Mouse (Mus musculus) gastrocnemius, adult 2 months (tissue): ENCODE measurements around the gene Pik3ap1. TPM values are rescaled to one million over a fixed set of nuclear protein-coding genes. Genes with fewer than 3 reads are reported as not detected.

Source experiments
- DNase-seq: peaks from one replicate; pipeline ENCODE4 v3.0.0; 2022
- H3K27ac ChIP-seq: fragments of 200-600 bp; 2 replicates; pipeline ENCODE4 v1.8.1; 2022; ENCODE audit warnings: mild to moderate bottlenecking
- H3K4me3 ChIP-seq: fragments of 200-600 bp; 2 replicates; pipeline ENCODE4 v1.8.1; 2022; ENCODE audit warnings: mild to moderate bottlenecking, moderate library complexity
- CTCF ChIP-seq: fragments of 200-600 bp; IDR thresholded peaks from 2 replicates; pipeline ENCODE4 v1.8.1; 2022; ENCODE audit warnings: antibody characterized with exemption, mild to moderate bottlenecking, moderate library complexity
- intact Hi-C: fragments of 180-260 bp; cut with DNase I; formaldehyde crosslinking; loops from one replicate; pipeline ENCODE4 v1.15.1; 2025
- total RNA-seq, 2 experiments: library from RNA; stranded (reverse); gene quantifications; 2 replicates each; pipeline ENCODE4 v1.2.3; 2021

Gene Pik3ap1
- total RNA-seq, 2 experiments from 2014 or later, result 0.25 to 0.43 TPM

- intact Hi-C loops, result no loop called here
- H3K27ac ChIP-seq, result no peak overlapping the region
- no peak for TF ChIP-seq CTCF
- no peak overlapping the region for H3K4me3 ChIP-seq
- DNase-seq, result no peak
These were observed 20.4 kb downstream of the Pik3ap1 start for GRCm38 (mm10) chr19:41364509-41364908.

GRCm38 (mm10) chr19:41362963-41363362 is 21.9 kb downstream of the Pik3ap1 start:
- no peak for TF ChIP-seq CTCF
- intact Hi-C loops, result no loop called here
- Histone ChIP-seq H3K27ac (no peak overlapping the region), H3K4me3 (no peak overlapping the region)
- no peak for DNase-seq

- intact Hi-C loops, result no loop called here
- H3K4me3 ChIP-seq, result no peak overlapping the region
- no peak for TF ChIP-seq CTCF
- no peak overlapping the region for H3K27ac ChIP-seq
- no peak for DNase-seq
These were observed 24.4 kb downstream of the Pik3ap1 start for GRCm38 (mm10) chr19:41360459-41360858.

GRCm38 (mm10) chr19:41354287-41354951 is 30.5 kb downstream of the Pik3ap1 start:
- intact Hi-C loops, result no loop called here
- DNase-seq, result no peak
- Histone ChIP-seq H3K27ac (no peak overlapping the region), H3K4me3 (no peak overlapping the region)
- TF ChIP-seq CTCF, result no peak

GRCm38 (mm10) chr19:41349624-41350023 is 35.3 kb downstream of the Pik3ap1 start:
- intact Hi-C loops, result no loop called here
- no peak overlapping the region for H3K27ac ChIP-seq
- no peak for TF ChIP-seq CTCF

GRCm38 (mm10) chr19:41348161-41348560 is 36.7 kb downstream of the Pik3ap1 start:
- TF ChIP-seq CTCF, result no peak
- intact Hi-C loops, result no loop called here
- no peak for DNase-seq
- Histone ChIP-seq H3K4me3 (no peak overlapping the region), H3K27ac (no peak overlapping the region)

More at GRCm38 (mm10) chr19:41349624-41350023, 35.3 kb downstream of the Pik3ap1 start:
- DNase-seq, result no peak
- no peak overlapping the region for H3K4me3 ChIP-seq

- intact Hi-C loops, result no loop called here
- no peak for TF ChIP-seq CTCF
- Histone ChIP-seq H3K27ac (no peak overlapping the region), H3K4me3 (no peak overlapping the region)
- no peak for DNase-seq
These were observed 37.6 kb downstream of the Pik3ap1 start for GRCm38 (mm10) chr19:41347326-41347725.

- Histone ChIP-seq H3K4me3 (no peak overlapping the region), H3K27ac (no peak overlapping the region)
- intact Hi-C loops, result no loop called here
- DNase-seq, result no peak
- TF ChIP-seq CTCF, result no peak
These were observed 38.6 kb downstream of the Pik3ap1 start for GRCm38 (mm10) chr19:41346099-41346850.

- intact Hi-C loops, result no loop called here
- Histone ChIP-seq H3K27ac (peak overlapping the region; percentile 74), H3K4me3 (peak overlapping the region; percentile 51)
- DNase-seq, result peak; percentile 28
- TF ChIP-seq CTCF, result no peak
These were observed 39.7 kb downstream of the Pik3ap1 start for GRCm38 (mm10) chr19:41345028-41345741.

- peak overlapping the region; percentile 74; the same call in 1 of the 2 replicates for H3K27ac ChIP-seq
- TF ChIP-seq CTCF, result no peak
- intact Hi-C loops, result no loop called here
- DNase-seq, result no peak
- H3K4me3 ChIP-seq, result no peak overlapping the region; the same call in 1 of the 2 replicates
These were observed 40.3 kb downstream of the Pik3ap1 start for GRCm38 (mm10) chr19:41344666-41345027.

GRCm38 (mm10) chr19:41342592-41343090 is 42.3 kb downstream of the Pik3ap1 start:
- H3K27ac ChIP-seq, result no peak overlapping the region
- intact Hi-C loops, result no loop called here
- no peak overlapping the region for H3K4me3 ChIP-seq
- DNase-seq, result no peak
- TF ChIP-seq CTCF, result no peak

GRCm38 (mm10) chr19:41341677-41342076 is 43.2 kb downstream of the Pik3ap1 start:
- Histone ChIP-seq H3K27ac (no peak overlapping the region), H3K4me3 (no peak overlapping the region)
- no peak for DNase-seq
- TF ChIP-seq CTCF, result no peak
- intact Hi-C loops, result no loop called here
